In the genomic region with DNA sequence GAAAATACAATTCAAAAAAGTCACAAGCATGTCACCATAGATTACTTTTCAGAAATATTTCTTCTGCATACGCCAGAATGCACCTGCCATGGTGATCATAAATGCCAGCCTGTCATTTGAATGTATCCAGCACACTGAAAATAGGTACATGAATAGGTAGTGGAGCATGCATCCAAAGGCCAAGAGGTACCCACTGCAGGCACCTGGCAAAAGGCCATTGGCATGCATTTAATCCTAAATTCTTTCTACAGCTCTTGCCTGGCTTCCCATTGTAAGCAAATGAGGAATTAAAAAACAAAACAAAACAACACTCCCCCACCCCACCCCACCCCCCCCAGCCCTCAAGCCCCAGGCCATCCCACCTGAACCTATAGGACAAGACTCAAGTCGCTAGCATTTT, we compare ENCODE assay signal across 24 mouse cellular contexts.
"Had no signal": no experiment of that assay in that cellular context is flagged by ENCODE, and none has a peak within 500 bp of the region (broad histone marks: within the 10 kb centered on the region; RNA-seq: fewer than 3 reads in every experiment).

No protein-coding gene starts in this region.

- H3K36me3 ChIP-seq: embryonic facial prominence, embryonic 10.5 days; embryonic facial prominence, embryonic 12.5 days; embryonic facial prominence, embryonic 13.5 days; embryonic facial prominence, embryonic 15.5 days; forebrain, embryonic 10.5 days; forebrain, embryonic 15.5 days; heart, embryonic 10.5 days; heart, embryonic 12.5 days; heart, embryonic 13.5 days had no signal

- H3K4me1 ChIP-seq: embryonic facial prominence, embryonic 10.5 days; embryonic facial prominence, embryonic 12.5 days; embryonic facial prominence, embryonic 13.5 days; embryonic facial prominence, embryonic 15.5 days; forebrain, embryonic 10.5 days; forebrain, embryonic 13.5 days; forebrain, embryonic 15.5 days; heart, embryonic 10.5 days; heart, embryonic 12.5 days; heart, embryonic 13.5 days had no signal

- H3K4me3 ChIP-seq: embryonic facial prominence, embryonic 10.5 days; embryonic facial prominence, embryonic 12.5 days; embryonic facial prominence, embryonic 13.5 days; embryonic facial prominence, embryonic 15.5 days; erythroblast, embryonic 14.5 days; forebrain, embryonic 10.5 days; forebrain, embryonic 13.5 days; forebrain, embryonic 15.5 days; gastrocnemius, adult 2 months; heart, adult 2 months; heart, embryonic 10.5 days; heart, embryonic 12.5 days; heart, embryonic 13.5 days had no signal

- H3K9ac ChIP-seq: embryonic facial prominence, embryonic 12.5 days; embryonic facial prominence, embryonic 13.5 days; embryonic facial prominence, embryonic 15.5 days; forebrain, embryonic 13.5 days; forebrain, embryonic 15.5 days; forebrain, postnatal 0 days; heart, embryonic 12.5 days; heart, embryonic 13.5 days had no signal

- H3K27ac ChIP-seq: embryonic facial prominence, embryonic 10.5 days; embryonic facial prominence, embryonic 12.5 days; embryonic facial prominence, embryonic 13.5 days; embryonic facial prominence, embryonic 15.5 days; forebrain, embryonic 10.5 days; forebrain, embryonic 13.5 days; forebrain, embryonic 15.5 days; gastrocnemius, adult 2 months; heart, adult 2 months; heart, embryonic 10.5 days; heart, embryonic 13.5 days had no signal

- DNase-seq: cerebellum, adult 18-20 months; embryo, embryonic 11 days; forebrain, postnatal 0 days; gastrocnemius, adult 2 months; gastrocnemius, postnatal 10 days; gastrocnemius, postnatal 14 days; gastrocnemius, postnatal 25 days; gastrocnemius, postnatal 36 days; heart, adult 18-20 months; heart, adult 2 months had no signal

- H3K4me2 ChIP-seq: embryonic facial prominence, embryonic 12.5 days; embryonic facial prominence, embryonic 13.5 days; embryonic facial prominence, embryonic 15.5 days; forebrain, embryonic 13.5 days; forebrain, embryonic 15.5 days; heart, embryonic 11.5 days; heart, embryonic 12.5 days; heart, embryonic 13.5 days had no signal

- ATAC-seq: forebrain, embryonic 13.5 days; forebrain, embryonic 14.5 days; forebrain, embryonic 15.5 days; forebrain, embryonic 16.5 days; forebrain, postnatal 0 days had no signal

- H3K9me3 ChIP-seq: embryonic facial prominence, embryonic 10.5 days; embryonic facial prominence, embryonic 12.5 days; embryonic facial prominence, embryonic 15.5 days; forebrain, embryonic 10.5 days; forebrain, embryonic 15.5 days had no signal

- H3K27me3 ChIP-seq: embryonic facial prominence, embryonic 12.5 days; embryonic facial prominence, embryonic 13.5 days; embryonic facial prominence, embryonic 15.5 days; forebrain, embryonic 13.5 days; forebrain, embryonic 15.5 days; heart, embryonic 12.5 days; heart, embryonic 13.5 days had no signal
